Mouse (Mus musculus): Measurements from ENCODE around the gene Npc2. TPM values are rescaled to one million over a fixed set of nuclear protein-coding genes. Genes with fewer than 3 reads are reported as not detected.
A peak's percentile ranks its signal among the peaks of the same experiment; 100 is the strongest.

Gene Npc2
- polyA plus RNA-seq, 1 experiment from 2014 or later, result 82.3 TPM

DNA sequence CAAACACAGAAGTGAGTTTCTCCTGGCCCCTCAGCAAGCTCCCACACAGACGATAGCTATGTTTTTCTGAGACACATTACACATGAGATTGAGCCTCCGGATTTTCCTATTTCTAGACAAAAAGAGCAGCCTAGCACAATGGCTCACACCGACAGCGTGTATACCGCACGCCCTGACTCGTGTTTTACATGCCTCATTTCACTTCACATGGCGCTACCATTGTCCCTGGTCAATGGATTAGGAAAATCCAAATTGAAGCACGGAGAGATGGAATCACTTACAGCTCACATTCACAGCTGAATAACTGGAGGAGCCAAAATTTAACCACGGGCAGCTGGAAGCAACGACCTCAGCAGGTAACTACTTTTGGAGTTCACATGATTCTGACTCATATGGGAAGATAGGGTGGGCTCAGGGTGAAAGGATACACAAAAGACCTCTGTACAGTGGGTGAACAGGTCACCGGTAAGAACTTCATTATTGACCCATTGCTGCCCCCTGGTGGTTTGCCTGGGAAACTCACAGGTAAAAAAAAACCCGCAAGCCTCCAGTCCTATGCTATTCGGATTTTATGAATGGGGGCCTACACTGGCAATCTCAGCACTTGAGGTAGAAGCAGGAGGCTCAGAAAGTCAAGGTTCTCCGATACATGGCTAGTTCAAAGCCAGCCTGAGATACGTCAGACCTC, 17.8 kb downstream of the Npc2 start:
- peaks cover 37% of the 10 kb centered on the region for H3K4me1 ChIP-seq (replicated peaks)
- H3K27me3 ChIP-seq, result no peaks in the 10 kb centered on the region
- H3K9me3 ChIP-seq, result no peaks in the 10 kb centered on the region
- no peak overlapping the region for H3K4me2 ChIP-seq
- H3K27ac ChIP-seq, result peak overlapping the region; percentile 40; the same call in 1 of the 2 replicates
- ATAC-seq (ENCODE audit: low FRiP score), result no peak
- H3K36me3 ChIP-seq, result peaks cover 44% of the 10 kb centered on the region
- WGBS, result 31% methylated on average over 16 of the region's 16 CpGs
- H3K4me3 ChIP-seq, result no peak overlapping the region
- H3K9ac ChIP-seq, result no peak overlapping the region

DNA sequence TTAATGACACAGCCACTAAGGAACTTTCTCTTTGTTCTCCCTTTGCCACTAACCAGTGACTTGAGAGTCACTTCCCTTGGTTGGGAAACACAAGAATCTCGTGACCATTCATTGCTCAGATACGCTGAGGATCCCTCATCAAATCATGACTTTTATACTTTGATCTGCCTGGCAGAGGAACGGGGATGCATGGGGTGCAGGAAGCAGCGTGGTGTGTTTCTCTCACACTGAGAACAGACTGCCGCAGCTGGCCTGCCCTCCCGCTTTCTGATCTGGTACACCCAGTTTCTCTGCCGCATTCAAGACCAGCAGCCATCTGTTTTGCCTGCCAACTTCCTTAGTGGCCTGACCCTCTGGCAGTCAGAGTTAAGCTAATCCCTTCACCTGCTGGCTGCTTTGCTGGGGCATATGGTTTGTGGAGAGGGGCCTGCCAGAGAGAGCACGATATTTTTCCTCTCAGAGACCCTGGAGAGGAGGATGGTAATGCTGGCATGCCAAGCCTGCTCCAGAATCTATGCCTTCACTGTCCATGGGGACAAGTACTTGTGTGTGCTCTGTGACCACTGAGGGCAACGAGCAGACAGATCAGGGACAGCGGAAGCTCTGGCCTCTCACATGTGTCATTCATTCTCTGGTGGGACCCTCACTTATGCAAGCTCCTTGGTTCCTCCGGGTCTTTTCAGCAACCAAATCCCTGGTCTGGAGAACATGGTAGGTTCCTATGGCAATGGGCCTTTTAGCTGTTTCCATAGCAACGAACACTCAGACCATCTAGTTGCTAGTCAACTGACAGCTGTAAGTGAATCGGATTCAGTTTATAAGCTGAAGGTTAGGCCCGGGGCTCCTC, 20.6 kb downstream of the Npc2 start:
- H3K4me1 ChIP-seq (replicated peaks), result peaks cover 37% of the 10 kb centered on the region
- H3K36me3 ChIP-seq, result peaks cover 18% of the 10 kb centered on the region
- peak; percentile 66; the same call in 1 of the 2 replicates for ATAC-seq (ENCODE audit: low FRiP score)
- 24% methylated on average over 14 of the region's 14 CpGs for WGBS
- H3K4me3 ChIP-seq, result no peak overlapping the region
- H3K27me3 ChIP-seq, result no peaks in the 10 kb centered on the region
- H3K27ac ChIP-seq, result peak overlapping the region; percentile 82
- H3K4me2 ChIP-seq, result no peak overlapping the region
- H3K9ac ChIP-seq, result peak overlapping the region; percentile 49; the same call in 1 of the 2 replicates
- no peaks in the 10 kb centered on the region for H3K9me3 ChIP-seq

GRCm38 (mm10) chr12:84750661-84751060, 22.3 kb downstream of the Npc2 start:
- WGBS, result 56% methylated on average over 14 of the region's 14 CpGs
- Histone ChIP-seq H3K9me3 (no peaks in the 10 kb centered on the region), H3K4me3 (no peak overlapping the region), H3K27ac (no peak overlapping the region), H3K4me2 (no peak overlapping the region), H3K27me3 (peaks cover 3% of the 10 kb centered on the region; the same call in 1 of the 2 replicates), H3K9ac (no peak overlapping the region), H3K36me3 (peaks cover 3% of the 10 kb centered on the region; the same call in 1 of the 2 replicates), H3K4me1 (replicated peaks) (peaks cover 37% of the 10 kb centered on the region)
- no peak for ATAC-seq (ENCODE audit: low FRiP score)

- peaks cover 22% of the 10 kb centered on the region for H3K4me1 ChIP-seq (replicated peaks)
- H3K4me2 ChIP-seq, result no peak overlapping the region
- no peaks in the 10 kb centered on the region for H3K36me3 ChIP-seq
- WGBS, result 81% methylated on average over 3 of the region's 3 CpGs
- peaks cover 3% of the 10 kb centered on the region; the same call in 1 of the 2 replicates for H3K27me3 ChIP-seq
- H3K9ac ChIP-seq, result no peak overlapping the region
- no peaks in the 10 kb centered on the region for H3K9me3 ChIP-seq
- H3K27ac ChIP-seq, result no peak overlapping the region
- no peak for ATAC-seq (ENCODE audit: low FRiP score)
- no peak overlapping the region for H3K4me3 ChIP-seq
Measured at GRCm38 (mm10) chr12:84748134-84748533, 24.8 kb downstream of the Npc2 start.

- ATAC-seq (ENCODE audit: low FRiP score), result no peak
- WGBS, result 68% methylated on average over 4 of the region's 4 CpGs
- H3K4me1 ChIP-seq (replicated peaks), result peaks cover under 1% of the 10 kb centered on the region; the same call in 1 of the 2 replicates
Measured at GRCm38 (mm10) chr12:84745700-84746099, 27.3 kb downstream of the Npc2 start.

GRCm38 (mm10) chr12:84743496-84743895, 29.5 kb downstream of the Npc2 start:
- no peak overlapping the region for H3K4me3 ChIP-seq
- WGBS, result 91% methylated on average over 10 of the region's 10 CpGs
- H3K4me1 ChIP-seq (replicated peaks), result no peaks in the 10 kb centered on the region
- no peaks in the 10 kb centered on the region for H3K36me3 ChIP-seq
- H3K27me3 ChIP-seq, result peaks cover 3% of the 10 kb centered on the region; the same call in 1 of the 2 replicates
- H3K9me3 ChIP-seq, result no peaks in the 10 kb centered on the region
- H3K4me2 ChIP-seq, result no peak overlapping the region
- no peak overlapping the region for H3K27ac ChIP-seq
- ATAC-seq (ENCODE audit: low FRiP score), result no peak
- no peak overlapping the region for H3K9ac ChIP-seq

More at GRCm38 (mm10) chr12:84745700-84746099, 27.3 kb downstream of the Npc2 start:
- Histone ChIP-seq H3K4me3 (no peak overlapping the region), H3K36me3 (no peaks in the 10 kb centered on the region), H3K4me2 (no peak overlapping the region), H3K9ac (no peak overlapping the region), H3K9me3 (no peaks in the 10 kb centered on the region), H3K27ac (no peak overlapping the region), H3K27me3 (peaks cover 3% of the 10 kb centered on the region; the same call in 1 of the 2 replicates)

GRCm38 (mm10) chr12:84733366-84733765, 39.6 kb downstream of the Npc2 start:
- H3K4me3 ChIP-seq, result no peak overlapping the region
- no peaks in the 10 kb centered on the region for H3K27me3 ChIP-seq
- no peak overlapping the region for H3K9ac ChIP-seq
- H3K4me2 ChIP-seq, result no peak overlapping the region
- no peaks in the 10 kb centered on the region for H3K36me3 ChIP-seq
- no peaks in the 10 kb centered on the region for H3K9me3 ChIP-seq
- 0 out of 2 replicates have a peak, but pooled peaks cover 5% of the 10 kb centered on the region for H3K4me1 ChIP-seq (replicated peaks)
- WGBS, result 82% methylated on average over 13 of the region's 13 CpGs
- ATAC-seq (ENCODE audit: low FRiP score), result no peak
- H3K27ac ChIP-seq, result no peak overlapping the region

- Histone ChIP-seq H3K9ac (no peak overlapping the region), H3K4me1 (replicated peaks) (0 out of 2 replicates have a peak, but pooled peaks cover 4% of the 10 kb centered on the region), H3K4me3 (no peak overlapping the region), H3K9me3 (no peaks in the 10 kb centered on the region), H3K27me3 (no peaks in the 10 kb centered on the region), H3K4me2 (no peak overlapping the region), H3K27ac (no peak overlapping the region), H3K36me3 (no peaks in the 10 kb centered on the region)
- no peak for ATAC-seq (ENCODE audit: low FRiP score)
- 93% methylated on average over 10 of the region's 10 CpGs for WGBS
Measured at GRCm38 (mm10) chr12:84728421-84728820, 44.5 kb downstream of the Npc2 start.

- no peaks in the 10 kb centered on the region for H3K27me3 ChIP-seq
Measured at GRCm38 (mm10) chr12:84727434-84727833, 45.5 kb downstream of the Npc2 start.

DNA sequence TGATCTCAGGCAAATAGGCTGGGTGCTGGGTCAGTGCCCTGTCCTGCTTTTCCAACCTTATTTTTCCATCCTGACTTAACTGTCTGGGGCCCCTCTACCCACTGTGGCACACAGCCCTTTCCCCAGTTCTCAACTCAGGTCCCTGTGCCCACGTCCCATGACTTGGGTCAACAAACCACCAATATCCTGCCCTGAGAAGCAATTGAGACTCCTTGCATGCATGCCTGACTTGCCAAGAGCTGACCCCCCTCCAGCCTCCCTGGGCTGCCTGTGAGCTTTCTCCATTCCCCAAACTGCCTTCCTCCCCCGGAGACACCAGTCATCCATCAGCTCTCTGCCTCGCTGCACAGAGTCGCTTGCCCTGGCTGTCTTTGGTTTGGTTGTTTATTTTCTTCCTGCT, 46.0 kb downstream of the Npc2 start:
- no peak overlapping the region for H3K9ac ChIP-seq
- H3K4me1 ChIP-seq (replicated peaks), result 0 out of 2 replicates have a peak, but pooled peaks cover 4% of the 10 kb centered on the region
- no peak for ATAC-seq (ENCODE audit: low FRiP score)
- H3K4me2 ChIP-seq, result no peak overlapping the region
- H3K36me3 ChIP-seq, result no peaks in the 10 kb centered on the region
- H3K27me3 ChIP-seq, result no peaks in the 10 kb centered on the region
- no peaks in the 10 kb centered on the region for H3K9me3 ChIP-seq
- 30% methylated on average over 4 of the region's 4 CpGs for WGBS
- 0 out of 2 replicates have a peak overlapping the region, but pooled peaks have one; percentile 8 for H3K27ac ChIP-seq
- H3K4me3 ChIP-seq, result no peak overlapping the region

More at GRCm38 (mm10) chr12:84727434-84727833, 45.5 kb downstream of the Npc2 start:
- no peaks in the 10 kb centered on the region for H3K9me3 ChIP-seq
- ATAC-seq (ENCODE audit: low FRiP score), result no peak
- H3K4me2 ChIP-seq, result no peak overlapping the region
- no peak overlapping the region for H3K9ac ChIP-seq
- no peak overlapping the region for H3K4me3 ChIP-seq
- H3K27ac ChIP-seq, result 0 out of 2 replicates have a peak overlapping the region, but pooled peaks have one; percentile 8
- no peaks in the 10 kb centered on the region for H3K36me3 ChIP-seq
- 0 out of 2 replicates have a peak, but pooled peaks cover 4% of the 10 kb centered on the region for H3K4me1 ChIP-seq (replicated peaks)
- WGBS, result 68% methylated on average over 5 of the region's 5 CpGs

DNA sequence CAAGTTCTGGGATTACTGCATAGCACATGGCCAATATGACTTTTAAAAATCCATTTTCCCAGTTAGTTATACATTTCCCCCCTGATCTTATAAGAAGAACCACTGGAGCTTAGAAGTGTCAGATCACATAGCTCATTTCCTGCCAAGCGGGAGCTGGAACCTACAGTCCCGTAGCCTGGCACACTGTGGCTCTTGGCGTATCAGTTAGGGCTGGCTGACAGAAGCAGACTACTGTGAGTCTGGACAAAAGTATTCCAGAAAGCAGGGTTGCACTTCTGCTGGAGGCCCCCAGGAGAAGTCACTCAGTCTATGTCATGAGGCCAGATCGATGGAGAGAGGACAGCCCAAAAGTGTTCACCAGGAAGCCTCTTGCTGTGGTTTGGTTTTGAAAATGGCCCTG, 46.6 kb downstream of the Npc2 start:
- H3K27ac ChIP-seq, result no peak overlapping the region
- no peaks in the 10 kb centered on the region for H3K36me3 ChIP-seq
- no peaks in the 10 kb centered on the region for H3K9me3 ChIP-seq
- 0 out of 2 replicates have a peak, but pooled peaks cover 4% of the 10 kb centered on the region for H3K4me1 ChIP-seq (replicated peaks)
- no peak for ATAC-seq (ENCODE audit: low FRiP score)
- H3K27me3 ChIP-seq, result no peaks in the 10 kb centered on the region
- H3K4me3 ChIP-seq, result no peak overlapping the region
- H3K9ac ChIP-seq, result no peak overlapping the region
- no peak overlapping the region for H3K4me2 ChIP-seq
- WGBS, result 92% methylated on average over 4 of the region's 4 CpGs
